Mouse (Mus musculus) hindbrain, postnatal 0 days (tissue): ENCODE measurements at regions not wholly inside any gene's neighbourhood (a gene's known extent, or its start where the extent isn't known, plus 50 kb on each side); places are given as distances from the start of the nearest gene placed in this dataset.

Experiments used
- ATAC-seq: fragments of 200-750 bp; cut with Nextera tagmentation; 2 replicates; pipeline ENCODE4 v1.8.0; 2017; ENCODE audit warnings: mild to moderate bottlenecking, moderate TSS enrichment, moderate library complexity
- DNase-seq: peaks from one replicate; pipeline ENCODE4 v3.0.0-alpha.2; 2015; ENCODE audit warnings: low spot score
- H3K27ac ChIP-seq: fragments of 300-500 bp; sonication (generic); 2 replicates; pipeline ENCODE4 v1.5.1; 2014; ENCODE audit warnings: mild to moderate bottlenecking
- H3K27me3 ChIP-seq: fragments of 300-500 bp; sonication (generic); 2 replicates; pipeline ENCODE4 v1.6.1; 2014; ENCODE audit warnings: low read length, mixed read lengths; ENCODE audit not compliant: insufficient read depth
- H3K36me3 ChIP-seq: fragments of 300-500 bp; sonication (generic); 2 replicates; pipeline ENCODE4 v1.6.1; 2014; ENCODE audit warnings: low read length, mixed read lengths; ENCODE audit not compliant: insufficient read depth
- H3K4me1 ChIP-seq: fragments of 300-500 bp; sonication (generic); 2 replicates; pipeline ENCODE4 v1.6.1; 2014; ENCODE audit warnings: antibody characterized with exemption, low read length, mixed read lengths; ENCODE audit not compliant: insufficient read depth
- H3K4me2 ChIP-seq: fragments of 300-500 bp; sonication (generic); 2 replicates; pipeline ENCODE4 v1.6.1; 2014; ENCODE audit warnings: low read depth, mild to moderate bottlenecking, low read length, moderate library complexity, mixed read lengths
- H3K4me3 ChIP-seq: fragments of 300-500 bp; sonication (generic); 2 replicates; pipeline ENCODE4 v1.5.1; 2014; ENCODE audit warnings: low read length
- H3K9ac ChIP-seq: fragments of 300-500 bp; sonication (generic); replicated peaks from 2 replicates; pipeline ENCODE4 v1.6.1; 2014; ENCODE audit warnings: mild to moderate bottlenecking, low read length, moderate library complexity, mixed read lengths
- H3K9me3 ChIP-seq: fragments of 300-500 bp; sonication (generic); 2 replicates; pipeline ENCODE4 v1.6.1; 2016; ENCODE audit warnings: low read length, mixed read lengths
- CTCF ChIP-seq: IDR thresholded peaks from 2 replicates; pipeline ENCODE4 v1.5.1; 2016; ENCODE audit warnings: antibody characterized with exemption, control low read depth, low read depth
- WGBS: fragments of 180-500 bp; shearing (Covaris S2); extraction: QIAGEN DNeasy Blood & Tissue Kit; methylation state at CpG from one replicate; pipeline ENCODE4 v1.1.7; 2014; 5-methylcytosine and 5-hydroxymethylcytosine counted together

DNA sequence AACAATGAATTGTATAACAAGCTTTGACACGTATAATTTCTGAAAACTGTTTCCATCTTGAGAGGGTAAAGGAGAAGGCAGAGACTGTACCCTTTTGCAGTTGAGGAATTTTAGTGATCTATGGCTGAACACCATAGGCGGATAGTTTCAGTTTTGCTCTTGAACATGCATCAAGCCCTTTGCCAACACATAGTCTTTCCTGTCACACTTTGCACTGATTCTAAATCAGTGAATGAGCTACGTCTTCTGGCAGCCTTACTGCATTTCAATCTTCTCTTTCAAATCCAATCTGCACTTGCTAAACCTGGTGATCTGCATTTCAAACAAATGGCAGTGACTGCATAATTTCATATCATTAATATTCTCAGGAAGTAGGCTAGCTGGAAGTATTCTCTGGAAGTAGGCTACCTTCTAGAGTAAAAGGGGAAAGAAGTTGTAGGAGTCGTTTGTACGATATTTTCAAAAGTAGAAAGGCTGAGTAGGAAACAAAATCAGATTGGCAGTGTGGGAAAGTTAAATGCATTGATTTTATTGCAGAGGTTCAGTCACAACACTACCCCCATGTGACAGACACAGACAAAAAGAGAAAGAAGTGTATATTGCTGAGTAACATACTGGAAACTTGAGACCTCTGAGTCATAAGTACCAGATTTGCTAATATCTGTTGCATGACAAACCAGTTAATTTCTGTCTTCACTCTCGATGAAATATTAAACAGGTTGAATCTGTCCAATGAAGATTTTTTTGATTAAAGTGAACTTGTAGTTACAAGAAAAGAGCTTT is 983.3 kb upstream of the Nr2f1 start:
- ATAC-seq, result no peak
- Histone ChIP-seq H3K27ac (no peak overlapping the region), H3K4me2 (no peak overlapping the region), H3K4me3 (no peak overlapping the region), H3K36me3 (no peaks in the 10 kb centered on the region), H3K9me3 (no peaks in the 10 kb centered on the region), H3K27me3 (no peaks in the 10 kb centered on the region), H3K9ac (no peak overlapping the region), H3K4me1 (no peaks in the 10 kb centered on the region)
- no peak for TF ChIP-seq CTCF
- 65% methylated on average over 6 of the region's 6 CpGs for WGBS
- DNase-seq, result no peak

DNA sequence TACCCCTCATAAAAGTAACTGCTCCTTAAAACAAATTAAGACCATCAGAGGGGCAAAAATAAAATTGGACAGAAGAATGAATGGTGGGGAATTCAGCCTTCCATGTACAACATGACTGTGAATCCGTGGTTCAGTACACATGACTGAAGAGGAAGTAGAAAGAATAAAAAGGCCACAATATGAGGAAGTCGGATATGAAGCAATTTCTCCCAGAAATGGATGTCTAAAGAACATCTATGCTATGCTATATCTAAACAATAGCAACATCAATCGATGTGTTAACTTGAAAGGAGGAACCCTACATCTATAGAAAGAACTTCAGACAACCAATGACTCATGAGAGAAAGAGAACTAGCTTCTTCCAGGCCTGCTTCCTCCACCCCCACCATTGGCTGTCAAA is 959.2 kb upstream of the Nr2f1 start:
- DNase-seq (no peak), ATAC-seq (no peak)
- WGBS, result 80% methylated on average over 3 of the region's 3 CpGs
- H3K36me3 ChIP-seq, result no peaks in the 10 kb centered on the region
- H3K4me3 ChIP-seq, result no peak overlapping the region
- H3K4me2 ChIP-seq, result no peak overlapping the region
- H3K4me1 ChIP-seq, result no peaks in the 10 kb centered on the region
- no peaks in the 10 kb centered on the region for H3K27me3 ChIP-seq
- H3K9me3 ChIP-seq, result no peaks in the 10 kb centered on the region
- TF ChIP-seq CTCF, result no peak
- H3K27ac ChIP-seq, result no peak overlapping the region
- H3K9ac ChIP-seq, result no peak overlapping the region

DNA sequence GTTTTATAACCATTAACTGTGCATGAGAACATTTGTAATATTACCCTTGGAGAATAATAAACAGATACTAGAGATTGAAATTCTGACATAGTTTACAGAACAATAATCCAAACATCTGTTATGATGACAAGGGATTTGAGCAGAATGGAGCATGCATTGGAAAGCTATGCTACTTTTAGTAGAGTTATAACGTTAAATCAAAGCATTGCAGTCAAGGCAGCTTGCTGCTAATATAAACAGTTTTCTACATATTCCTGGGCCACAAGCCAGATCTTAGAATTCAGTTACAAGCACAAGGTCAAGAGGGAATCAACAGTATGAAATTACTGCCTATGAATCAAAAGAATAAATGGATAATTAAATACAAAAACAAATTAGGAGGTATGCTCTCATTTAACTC is 943.3 kb upstream of the Nr2f1 start:
- no peak for TF ChIP-seq CTCF
- Histone ChIP-seq H3K4me2 (no peak overlapping the region), H3K4me3 (no peak overlapping the region), H3K9ac (no peak overlapping the region), H3K36me3 (no peaks in the 10 kb centered on the region), H3K27ac (no peak overlapping the region), H3K27me3 (no peaks in the 10 kb centered on the region), H3K4me1 (no peaks in the 10 kb centered on the region), H3K9me3 (no peaks in the 10 kb centered on the region)
- WGBS, result 27% methylated on average over 1 of the region's 1 CpGs
- DNase-seq (peak; percentile 7), ATAC-seq (no peak)

DNA sequence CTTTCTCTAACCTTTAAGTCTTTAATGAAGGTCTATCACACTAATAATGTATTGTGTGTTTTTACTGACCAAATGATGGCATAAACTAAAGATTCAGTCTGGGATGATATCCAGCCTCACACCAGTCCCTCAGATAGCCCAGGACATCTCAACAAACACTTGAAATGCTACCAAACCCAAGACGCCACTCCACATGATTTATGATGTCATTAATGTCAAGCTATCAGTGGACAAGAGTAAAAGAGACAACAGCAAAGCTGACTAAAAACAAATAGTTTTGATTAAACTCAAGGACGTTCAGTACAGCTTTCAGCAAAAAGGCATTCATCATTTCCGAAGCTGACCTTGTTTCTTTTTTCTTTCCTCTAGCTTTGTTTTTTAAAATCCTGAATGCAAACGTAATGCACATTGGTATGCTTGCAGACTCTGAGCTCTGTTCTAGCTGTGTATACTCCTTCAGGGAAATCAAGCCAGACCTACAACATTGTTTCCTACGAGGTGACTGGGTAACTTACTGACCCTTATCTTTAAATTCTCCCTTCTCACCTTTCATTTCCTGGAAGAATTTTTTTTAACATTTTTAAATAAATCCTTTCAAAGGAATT is 941.9 kb upstream of the Nr2f1 start:
- no peaks in the 10 kb centered on the region for H3K4me1 ChIP-seq
- DNase-seq (no peak), ATAC-seq (no peak)
- H3K27me3 ChIP-seq, result no peaks in the 10 kb centered on the region
- no peak for TF ChIP-seq CTCF
- no peak overlapping the region for H3K9ac ChIP-seq
- no peak overlapping the region for H3K4me2 ChIP-seq
- no peak overlapping the region for H3K4me3 ChIP-seq
- H3K9me3 ChIP-seq, result no peaks in the 10 kb centered on the region
- no peak overlapping the region for H3K27ac ChIP-seq
- WGBS, result 41% methylated on average over 5 of the region's 5 CpGs
- no peaks in the 10 kb centered on the region for H3K36me3 ChIP-seq

DNA sequence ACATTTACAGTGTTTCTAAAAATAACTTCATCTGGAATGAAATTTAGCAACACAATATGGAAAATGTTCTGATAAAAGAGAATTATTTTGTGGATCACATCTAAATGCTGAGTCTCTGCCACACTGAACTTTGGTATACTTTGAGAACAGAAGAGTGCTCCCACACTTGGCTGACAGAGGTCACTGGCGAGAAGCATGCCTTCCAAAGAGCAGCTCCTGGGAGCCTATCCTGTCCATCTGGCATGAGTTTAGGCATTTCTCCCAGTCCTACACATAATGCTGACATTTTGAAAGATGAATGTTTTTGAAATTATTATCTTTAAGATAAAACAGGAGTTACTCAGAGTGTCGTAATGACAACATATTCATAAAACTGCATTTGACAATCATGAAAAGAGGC is 939.2 kb upstream of the Nr2f1 start:
- DNase-seq, result no peak
- Histone ChIP-seq H3K4me1 (no peaks in the 10 kb centered on the region), H3K27me3 (no peaks in the 10 kb centered on the region), H3K4me2 (no peak overlapping the region), H3K9ac (no peak overlapping the region), H3K27ac (no peak overlapping the region), H3K9me3 (no peaks in the 10 kb centered on the region), H3K4me3 (no peak overlapping the region), H3K36me3 (no peaks in the 10 kb centered on the region)
- WGBS, result 66% methylated on average over 2 of the region's 2 CpGs
- TF ChIP-seq CTCF, result no peak
- ATAC-seq, result no peak

DNA sequence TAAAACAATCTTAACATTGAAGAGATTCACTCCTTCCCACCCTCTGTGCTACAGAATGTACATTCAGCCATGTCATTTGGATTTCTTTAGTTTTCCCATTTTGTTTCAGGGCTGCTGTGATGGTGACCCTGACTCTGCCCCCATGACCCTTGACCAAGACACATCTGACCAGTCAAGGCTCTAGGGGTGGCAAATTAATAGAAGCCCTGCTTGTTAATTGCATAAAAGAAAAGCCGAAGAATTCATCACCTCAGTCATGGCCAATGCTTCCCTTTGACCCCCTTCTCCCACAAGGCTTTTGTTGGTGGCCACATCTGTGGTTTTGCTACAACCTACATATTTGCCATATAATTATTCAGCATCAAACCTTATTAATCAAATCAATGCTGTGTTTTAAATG is 937.2 kb upstream of the Nr2f1 start:
- no peak overlapping the region for H3K4me3 ChIP-seq
- 33% methylated on average over 1 of the region's 1 CpGs for WGBS
- no peak for DNase-seq
- no peaks in the 10 kb centered on the region for H3K9me3 ChIP-seq
- H3K27ac ChIP-seq, result no peak overlapping the region
- H3K4me2 ChIP-seq, result no peak overlapping the region
- no peak for ATAC-seq
- no peaks in the 10 kb centered on the region for H3K4me1 ChIP-seq
- TF ChIP-seq CTCF, result no peak
- no peaks in the 10 kb centered on the region for H3K27me3 ChIP-seq
- H3K9ac ChIP-seq, result no peak overlapping the region
- H3K36me3 ChIP-seq, result no peaks in the 10 kb centered on the region
